Mouse (Mus musculus): ENCODE data around the gene Exosc7.

GRCm38 (mm10) chr9:123150241-123151020 is 37.4 kb downstream of the Exosc7 start, which contains the start of gene Clec3b:
- TF ChIP-seq CTCF (IDR thresholded peaks at IDR 0.05; ENCODE audit: low read depth, low read length) (no peak), POLR2A (IDR thresholded peaks at IDR 0.05; ENCODE audit: insufficient read depth, low read length) (no peak), EP300 (IDR thresholded peaks at IDR 0.05; ENCODE audit: insufficient read depth, low read depth, low read length) (no peak)

Data from ES-Bruce4 (cell line).